Mouse (Mus musculus) liver, embryonic 16.5 days (tissue): Measurements from ENCODE around the gene 4930579F01Rik. TPM values are rescaled to one million over a fixed set of nuclear protein-coding genes. Genes with fewer than 3 reads are reported as not detected.

Experiments
- ATAC-seq: fragments of 200-750 bp; cut with Nextera tagmentation; 2 replicates; pipeline ENCODE4 v1.8.0; 2017; ENCODE audit warnings: low read depth, mild to moderate bottlenecking, moderate number of reproducible peaks, moderate library complexity
- H3K27ac ChIP-seq: fragments of 300-500 bp; sonication (generic); 2 replicates; pipeline ENCODE4 v1.5.1; 2014; ENCODE audit warnings: mild to moderate bottlenecking, low read length
- H3K27me3 ChIP-seq: fragments of 300-500 bp; sonication (generic); 2 replicates; pipeline ENCODE4 v1.6.1; 2014; ENCODE audit warnings: low read depth, low read length, mixed read lengths; ENCODE audit not compliant: control insufficient read depth, insufficient read depth
- H3K36me3 ChIP-seq: fragments of 300-500 bp; sonication (generic); 2 replicates; pipeline ENCODE4 v1.6.1; 2014; ENCODE audit warnings: mild to moderate bottlenecking; ENCODE audit not compliant: control insufficient read depth, insufficient read depth
- H3K4me1 ChIP-seq: fragments of 300-500 bp; sonication (generic); 2 replicates; pipeline ENCODE4 v1.6.1; 2014; ENCODE audit warnings: low read depth, low read length, mixed read lengths; ENCODE audit not compliant: control insufficient read depth
- H3K4me2 ChIP-seq: fragments of 300-500 bp; sonication (generic); 2 replicates; pipeline ENCODE4 v1.6.1; 2014; ENCODE audit warnings: low read depth, low read length, mixed read lengths
- H3K4me3 ChIP-seq: fragments of 300-500 bp; sonication (generic); 2 replicates; pipeline ENCODE4 v1.5.1; 2014; ENCODE audit warnings: low read depth, mild to moderate bottlenecking, low read length
- H3K9ac ChIP-seq: fragments of 300-500 bp; sonication (generic); 2 replicates; pipeline ENCODE4 v1.6.1; 2014; ENCODE audit warnings: low read depth, low read length
- H3K9me3 ChIP-seq: fragments of 300-500 bp; sonication (generic); replicated peaks from 2 replicates; pipeline ENCODE4 v1.6.1; 2016; ENCODE audit warnings: low read length; ENCODE audit not compliant: control insufficient read depth
- WGBS: fragments of 180-500 bp; shearing (Covaris S2); extraction: QIAGEN DNeasy Blood & Tissue Kit; methylation state at CpG from one replicate; pipeline ENCODE4 v1.1.7; 2014; ENCODE audit not compliant: insufficient replicate concordance; 5-methylcytosine and 5-hydroxymethylcytosine counted together
- polyA plus RNA-seq: library from polyadenylated mRNA; unstranded; fragments of >200 nt; fragmentation: Nextera tagmentation; extraction: Ambion mirVana; gene quantifications from 2 replicates; pipeline ENCODE4 v1.2.1, GENCODE M21; 2015

4930579F01Rik gene
- polyA plus RNA-seq, 1 experiment from 2014 or later: not detected

DNA sequence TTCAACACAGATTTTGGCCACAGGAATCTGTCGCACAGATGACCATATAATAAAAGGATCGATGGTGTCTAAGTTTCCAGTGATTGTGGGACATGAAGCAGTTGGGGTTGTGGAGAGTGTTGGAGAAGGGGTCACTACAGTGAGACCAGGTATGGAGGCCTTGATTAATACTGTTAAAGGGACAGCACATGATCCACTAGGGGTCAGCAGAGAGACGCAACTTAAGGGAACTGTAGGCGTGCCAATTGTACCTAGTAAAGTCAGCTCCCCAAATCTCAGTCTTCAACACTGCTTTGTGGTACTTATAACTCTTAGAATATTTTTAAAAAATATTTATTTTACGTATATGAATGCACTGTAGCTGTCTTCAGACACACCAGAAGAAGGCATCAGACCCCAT is 29.3 kb upstream of the 4930579F01Rik start:
- ATAC-seq: peak; percentile 51; the same call in 1 of the 2 replicates
- no peak overlapping the region for H3K4me3 ChIP-seq
- H3K27ac ChIP-seq: no peak overlapping the region
- 35% methylated on average over 5 of the region's 5 CpGs for WGBS
- no peaks in the 10 kb centered on the region for H3K36me3 ChIP-seq
- no peak overlapping the region for H3K9ac ChIP-seq
- no peak overlapping the region for H3K4me2 ChIP-seq
- H3K27me3 ChIP-seq: no peaks in the 10 kb centered on the region
- no peaks in the 10 kb centered on the region for H3K4me1 ChIP-seq
- no peaks in the 10 kb centered on the region for H3K9me3 ChIP-seq

DNA sequence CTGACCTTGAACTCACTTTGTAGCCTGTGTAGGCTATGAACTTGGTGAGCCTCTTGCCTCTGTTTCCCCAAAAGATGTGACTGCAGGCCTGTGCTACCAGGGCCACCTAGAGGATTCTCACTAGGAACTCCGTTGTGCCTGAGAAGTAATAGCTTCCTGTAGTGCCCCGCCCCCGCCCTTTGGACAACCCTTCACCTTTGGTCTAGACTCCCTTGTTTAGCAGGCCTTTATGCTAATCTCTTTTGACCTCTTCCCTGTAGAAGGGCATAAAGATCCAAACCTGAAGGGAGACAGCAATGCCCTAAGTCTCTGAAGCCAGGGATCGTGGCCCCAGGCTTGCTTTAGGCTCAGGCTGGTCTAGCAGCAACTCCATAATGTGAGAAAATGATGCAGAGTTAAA is 28.9 kb upstream of the 4930579F01Rik start:
- Histone ChIP-seq H3K4me2 (no peak overlapping the region), H3K36me3 (no peaks in the 10 kb centered on the region), H3K9me3 (no peaks in the 10 kb centered on the region), H3K4me1 (no peaks in the 10 kb centered on the region), H3K27ac (no peak overlapping the region), H3K9ac (no peak overlapping the region), H3K4me3 (no peak overlapping the region), H3K27me3 (no peaks in the 10 kb centered on the region)
- no peak for ATAC-seq
- 42% methylated on average over 4 of the region's 4 CpGs for WGBS

DNA sequence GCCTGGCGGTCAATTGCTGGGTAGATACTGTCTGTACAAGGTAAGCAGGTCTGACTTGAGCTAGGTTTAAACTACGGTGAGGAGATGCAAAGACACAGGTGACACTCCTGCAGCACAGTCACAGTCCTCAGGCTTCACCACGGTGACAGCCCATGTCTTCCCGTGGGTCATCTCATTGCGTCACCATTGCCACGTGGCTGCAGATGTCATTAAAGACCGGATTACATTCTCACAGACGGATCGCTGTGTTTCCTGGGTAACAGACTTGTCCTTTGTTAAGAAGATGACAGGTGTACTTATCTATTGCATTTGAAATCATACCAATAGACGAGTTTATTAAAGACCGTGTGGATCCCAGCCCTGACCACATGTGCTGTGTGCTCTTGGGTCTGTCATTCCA is 27.5 kb upstream of the 4930579F01Rik start:
- ATAC-seq: no peak
- no peak overlapping the region for H3K9ac ChIP-seq
- H3K4me1 ChIP-seq: no peaks in the 10 kb centered on the region
- no peak overlapping the region for H3K4me3 ChIP-seq
- H3K27me3 ChIP-seq: no peaks in the 10 kb centered on the region
- no peaks in the 10 kb centered on the region for H3K9me3 ChIP-seq
- no peak overlapping the region for H3K4me2 ChIP-seq
- 72% methylated on average over 11 of the region's 11 CpGs for WGBS
- H3K36me3 ChIP-seq: no peaks in the 10 kb centered on the region
- no peak overlapping the region for H3K27ac ChIP-seq

DNA sequence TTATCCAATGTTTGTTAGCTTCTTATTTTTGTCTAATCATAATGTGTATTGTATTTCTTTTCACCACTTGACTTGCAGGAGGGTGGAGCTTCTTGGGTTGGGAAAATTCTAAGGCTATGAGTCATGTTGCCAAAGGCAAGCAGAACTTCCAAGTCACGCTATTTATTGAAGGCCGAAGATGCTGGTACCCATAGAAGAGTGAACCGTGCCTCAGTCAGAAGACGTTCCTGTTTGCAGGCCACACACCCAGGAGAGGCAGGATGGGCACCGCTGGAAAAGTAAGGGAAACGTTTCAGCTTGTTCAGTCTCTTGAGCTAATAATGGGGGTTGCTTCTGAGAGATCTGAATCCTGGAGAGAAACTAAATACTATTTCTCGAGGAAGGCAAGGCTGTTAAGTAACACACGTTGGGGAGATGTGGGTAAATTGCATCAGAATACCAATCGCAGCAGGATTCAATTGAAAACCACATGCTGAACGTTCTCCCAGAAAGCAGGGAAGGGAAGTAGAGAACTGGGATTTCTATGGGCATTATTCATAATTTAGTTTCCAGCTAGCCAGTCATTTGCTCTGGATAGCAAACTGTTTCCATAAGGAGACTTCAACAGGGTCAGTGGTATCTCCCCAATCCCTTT is 24.1 kb upstream of the 4930579F01Rik start, which contains the start of gene Adh7:
Adh7 (plus strand) TSS at position 130 of the 634 bp plus-strand sequence.
- Histone ChIP-seq H3K27me3 (no peaks in the 10 kb centered on the region), H3K9me3 (no peaks in the 10 kb centered on the region), H3K4me1 (no peaks in the 10 kb centered on the region), H3K36me3 (no peaks in the 10 kb centered on the region), H3K4me2 (no peak within 1 kb of the TSS), H3K27ac (no peak within 1 kb of the TSS), H3K9ac (no peak within 1 kb of the TSS), H3K4me3 (no peak within 1 kb of the TSS)
- ATAC-seq: no peak
- 58% methylated on average over 10 of the region's 10 CpGs for WGBS

DNA sequence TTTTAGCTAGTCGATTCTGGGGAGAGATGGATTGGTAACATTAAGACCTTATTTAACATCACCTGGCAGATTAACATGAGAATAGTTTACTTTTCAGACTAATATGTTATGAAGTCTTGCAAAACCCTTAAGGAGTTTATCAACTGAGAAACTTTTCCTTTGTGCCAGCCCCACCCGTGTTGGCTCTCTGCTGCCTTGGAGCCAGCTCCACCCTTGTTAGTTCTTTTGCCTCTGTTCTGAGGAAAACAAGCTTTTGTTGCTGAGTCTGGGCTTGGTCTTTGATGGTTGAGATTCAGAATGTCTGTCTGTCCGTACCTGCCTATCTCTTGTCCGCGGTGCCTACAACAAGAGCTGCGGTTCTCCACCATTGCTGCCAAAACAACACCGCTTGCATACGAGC is 22.5 kb upstream of the 4930579F01Rik start:
- Histone ChIP-seq H3K9ac (no peak overlapping the region), H3K4me3 (no peak overlapping the region), H3K27ac (no peak overlapping the region), H3K9me3 (no peaks in the 10 kb centered on the region), H3K27me3 (no peaks in the 10 kb centered on the region), H3K4me1 (no peaks in the 10 kb centered on the region), H3K4me2 (no peak overlapping the region), H3K36me3 (no peaks in the 10 kb centered on the region)
- WGBS: 74% methylated on average over 8 of the region's 8 CpGs
- no peak for ATAC-seq

DNA sequence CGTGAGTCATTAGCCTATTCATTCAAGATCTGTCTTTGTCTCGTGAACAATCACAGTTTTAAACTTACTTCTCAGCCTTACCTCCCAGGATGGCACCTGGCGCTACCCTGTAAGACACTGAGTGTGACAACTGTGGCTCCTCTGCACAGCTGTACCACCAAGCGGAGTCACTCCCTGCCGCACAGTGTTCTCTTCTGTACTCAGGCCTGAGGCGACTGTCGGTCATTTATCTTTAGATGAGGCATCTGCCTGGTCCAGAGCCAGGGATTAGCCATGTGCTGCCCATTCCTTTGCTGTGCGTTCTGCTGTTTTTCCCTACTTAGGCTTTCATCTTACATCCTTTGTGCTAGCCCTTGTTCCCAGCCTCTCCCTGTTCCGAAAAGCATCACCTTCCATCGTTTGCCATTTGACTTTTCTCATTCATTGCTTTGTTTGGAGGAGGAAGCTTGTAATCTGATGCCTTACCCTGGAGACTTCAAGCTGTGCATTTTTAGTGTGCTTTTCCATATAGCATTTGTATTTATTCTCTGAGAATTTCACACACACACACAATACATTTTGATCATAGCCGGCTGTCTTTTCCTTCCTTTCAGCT is 21.9 kb upstream of the 4930579F01Rik start:
- Histone ChIP-seq H3K9me3 (no peaks in the 10 kb centered on the region), H3K27ac (no peak overlapping the region), H3K27me3 (no peaks in the 10 kb centered on the region), H3K4me3 (no peak overlapping the region), H3K9ac (no peak overlapping the region), H3K36me3 (no peaks in the 10 kb centered on the region), H3K4me1 (no peaks in the 10 kb centered on the region), H3K4me2 (no peak overlapping the region)
- 65% methylated on average over 11 of the region's 11 CpGs for WGBS
- ATAC-seq: no peak

- no peak overlapping the region for H3K27ac ChIP-seq
- no peaks in the 10 kb centered on the region for H3K9me3 ChIP-seq
- H3K4me3 ChIP-seq: no peak overlapping the region
- no peaks in the 10 kb centered on the region for H3K4me1 ChIP-seq
- no peak for ATAC-seq
- WGBS: 74% methylated on average over 4 of the region's 4 CpGs
- no peak overlapping the region for H3K4me2 ChIP-seq
- H3K36me3 ChIP-seq: no peaks in the 10 kb centered on the region
- H3K27me3 ChIP-seq: no peaks in the 10 kb centered on the region
- no peak overlapping the region for H3K9ac ChIP-seq
Observed at GRCm38 (mm10) chr3:138212431-138212951, 18.9 kb upstream of the 4930579F01Rik start.

GRCm38 (mm10) chr3:138210432-138211075 is 16.9 kb upstream of the 4930579F01Rik start:
- WGBS: 44% methylated on average over 5 of the region's 5 CpGs

DNA sequence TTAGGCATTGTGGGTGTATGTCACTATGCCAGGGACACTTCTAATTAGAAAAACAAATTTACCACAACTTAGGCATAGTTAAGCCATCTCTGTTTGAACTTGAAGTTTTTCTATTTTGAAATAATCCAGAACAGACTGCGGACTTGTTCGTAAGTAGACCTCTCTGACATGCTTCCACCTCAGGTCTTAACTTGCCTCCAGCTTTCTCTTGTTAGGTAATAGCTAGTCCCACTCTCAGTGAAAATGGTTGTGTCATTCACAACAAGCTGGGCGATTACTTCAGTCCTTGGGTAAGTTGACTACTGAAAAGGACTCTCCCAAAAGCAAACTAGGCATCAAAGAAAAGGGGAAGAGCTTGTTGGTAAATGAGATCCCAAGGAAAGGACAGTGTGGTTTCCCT is 15.2 kb upstream of the 4930579F01Rik start:
- Histone ChIP-seq H3K9ac (no peak overlapping the region), H3K27ac (no peak overlapping the region), H3K4me3 (no peak overlapping the region), H3K36me3 (no peaks in the 10 kb centered on the region), H3K4me2 (no peak overlapping the region), H3K4me1 (no peaks in the 10 kb centered on the region), H3K9me3 (no peaks in the 10 kb centered on the region), H3K27me3 (no peaks in the 10 kb centered on the region)
- WGBS: 66% methylated on average over 3 of the region's 3 CpGs
- no peak for ATAC-seq

More at GRCm38 (mm10) chr3:138210432-138211075, 16.9 kb upstream of the 4930579F01Rik start:
- Histone ChIP-seq H3K4me2 (no peak overlapping the region), H3K4me1 (no peaks in the 10 kb centered on the region), H3K9ac (no peak overlapping the region), H3K27ac (no peak overlapping the region), H3K4me3 (no peak overlapping the region), H3K36me3 (no peaks in the 10 kb centered on the region), H3K27me3 (no peaks in the 10 kb centered on the region), H3K9me3 (no peaks in the 10 kb centered on the region)
- no peak for ATAC-seq
